Mouse (Mus musculus): Measurements from ENCODE around the gene Poln.
A peak's percentile ranks its signal among the peaks of the same experiment; 100 is the strongest.

Gene Poln

GRCm38 (mm10) chr5:33983309-33984121, 185.7 kb downstream of the Poln start, which contains the start of gene Gm1673:
Gene Gm1673 (plus strand): TSS chr5:33983433.
- peak; percentile 50 for DNase-seq (ENCODE audit: low spot score)

- no peak for DNase-seq (ENCODE audit: low spot score)
Measured at GRCm38 (mm10) chr5:33982731-33983259, 186.5 kb downstream of the Poln start.

- DNase-seq (ENCODE audit: low spot score), result no peak
Measured at GRCm38 (mm10) chr5:33976267-33976666, 193.0 kb downstream of the Poln start.

GRCm38 (mm10) chr5:33974736-33975135, 194.5 kb downstream of the Poln start:
- DNase-seq (ENCODE audit: low spot score), result no peak

- no peak for DNase-seq (ENCODE audit: low spot score)
Measured at GRCm38 (mm10) chr5:33959382-33959781, 209.9 kb downstream of the Poln start.

Measured in urinary bladder, postnatal 10 days (tissue).